Mouse (Mus musculus) heart, adult 9 months (tissue): ENCODE measurements at regions not wholly inside any gene's neighbourhood (a gene's known extent, or its start where the extent isn't known, plus 50 kb on each side); places are given as distances from the start of the nearest gene placed in this dataset.

ENCODE experiments used
- DNase-seq, 2 experiments: peaks; one replicate each; pipeline ENCODE4 v3.0.0; 2022; ENCODE audit warnings: low spot score in 2 of 2

DNA sequence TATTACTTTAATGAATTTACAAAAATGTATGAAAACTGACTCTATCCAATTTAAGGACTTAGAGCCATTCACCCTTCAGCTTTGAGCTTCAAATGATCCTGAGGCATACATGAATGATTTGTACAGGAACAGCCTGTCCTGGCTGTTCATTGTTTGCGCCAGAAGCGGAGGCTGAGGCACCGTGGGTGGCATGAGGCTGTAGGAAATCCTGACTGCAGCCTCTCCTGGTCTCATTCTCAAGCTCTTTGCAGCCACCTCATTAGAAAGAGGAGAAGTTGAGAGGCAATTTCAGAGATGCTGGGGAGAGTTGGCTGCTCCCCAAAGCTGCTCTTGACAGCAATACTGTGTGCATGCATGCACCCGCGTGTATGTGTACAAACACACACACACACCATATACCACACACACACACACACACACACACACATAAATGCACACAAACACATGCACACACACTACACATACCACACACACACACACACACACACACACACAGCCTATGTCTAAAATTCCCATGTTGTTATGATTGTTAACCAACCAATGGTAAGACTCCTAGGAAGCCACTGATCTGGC, 434.9 kb upstream of the Btbd3 start:
- DNase-seq = no peak

DNA sequence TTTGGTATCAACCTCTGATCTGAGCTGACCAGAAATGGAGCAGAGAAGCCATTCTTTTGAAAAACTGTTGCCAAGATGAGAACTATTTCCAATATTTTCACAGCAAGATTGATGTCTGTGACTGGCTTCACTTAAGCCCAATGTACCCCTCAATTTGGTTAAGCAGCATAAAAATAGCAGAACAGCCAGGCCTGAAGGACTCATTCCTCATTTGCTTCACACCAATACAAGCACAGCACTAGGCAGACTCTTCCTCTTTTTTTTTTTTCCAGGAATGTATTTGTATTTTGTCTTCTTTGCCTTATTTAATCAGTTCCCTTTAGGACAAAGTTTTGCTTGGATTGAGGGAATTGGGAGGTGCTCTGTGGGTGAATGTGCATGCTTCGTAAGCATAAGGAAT, 441.4 kb upstream of the Btbd3 start:
- no peak for DNase-seq

DNA sequence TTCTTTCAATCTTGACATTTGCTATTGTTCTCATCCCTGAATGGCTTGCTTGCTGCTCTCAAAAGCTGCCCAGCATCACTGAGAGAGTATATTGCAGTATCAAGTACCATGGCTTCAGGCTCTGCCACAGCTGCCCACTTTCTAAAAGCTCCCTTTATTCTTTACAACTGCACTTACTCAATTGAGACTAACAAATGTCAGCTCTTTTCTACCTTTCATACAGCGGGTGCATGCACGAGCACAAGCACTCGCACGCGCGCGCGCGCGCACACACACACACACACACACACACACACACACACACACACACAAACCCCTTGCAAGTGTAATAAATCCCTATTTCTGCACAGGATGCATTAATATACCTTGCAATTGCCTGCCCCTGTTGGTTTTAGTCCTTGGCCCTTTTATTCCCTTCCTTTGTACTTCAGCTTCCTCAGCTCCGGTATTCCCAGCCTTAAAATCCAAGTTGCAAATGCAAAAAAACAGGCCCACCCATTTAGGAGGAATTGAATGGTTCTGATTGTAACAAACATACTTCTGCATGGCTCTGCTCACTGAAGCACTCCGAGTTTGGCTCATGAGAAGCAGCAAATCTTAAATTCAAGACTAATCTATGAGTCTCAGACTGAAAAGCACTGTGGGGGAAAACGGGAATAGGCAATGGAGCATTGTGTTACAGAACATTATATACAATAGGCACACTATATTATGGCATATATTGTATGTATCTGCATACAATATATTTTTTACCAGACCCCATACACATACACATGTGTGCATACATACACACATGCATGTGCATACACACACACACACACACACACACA, 447.7 kb upstream of the Btbd3 start:
- no peak for DNase-seq

DNA sequence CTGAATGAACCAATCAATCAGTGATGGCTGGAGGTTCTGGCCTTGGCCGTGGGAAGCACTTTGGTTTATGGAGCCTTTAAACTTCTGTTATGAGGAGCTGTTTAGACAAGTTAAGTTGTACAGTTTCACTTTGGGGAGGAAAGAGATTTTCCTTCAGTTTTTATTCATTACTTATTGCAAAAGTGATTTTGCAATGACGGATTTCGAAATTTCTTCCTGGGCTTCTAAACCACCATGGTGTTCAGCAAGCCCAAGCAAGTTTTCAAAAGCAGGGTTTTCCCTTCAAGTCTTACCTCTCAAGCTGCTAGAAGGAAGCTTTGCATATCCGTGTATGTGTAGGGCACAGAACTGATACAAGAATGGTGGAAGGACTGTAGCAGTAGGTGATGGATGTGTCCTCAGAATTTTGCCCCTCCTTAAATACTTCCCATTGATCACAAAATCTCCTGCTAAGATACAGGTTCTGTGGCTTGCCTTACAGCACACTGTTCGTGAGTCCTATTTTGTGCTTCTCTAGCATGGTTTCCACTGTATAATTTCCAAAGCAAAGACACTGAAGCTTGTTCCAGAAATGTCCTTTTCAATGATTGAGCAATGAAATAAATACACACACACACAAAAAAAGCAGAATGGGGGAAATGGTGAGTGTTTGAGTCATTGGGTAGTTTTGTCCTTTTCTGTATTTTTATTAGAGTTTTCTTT, 448.6 kb upstream of the Btbd3 start:
- DNase-seq = no peak

DNA sequence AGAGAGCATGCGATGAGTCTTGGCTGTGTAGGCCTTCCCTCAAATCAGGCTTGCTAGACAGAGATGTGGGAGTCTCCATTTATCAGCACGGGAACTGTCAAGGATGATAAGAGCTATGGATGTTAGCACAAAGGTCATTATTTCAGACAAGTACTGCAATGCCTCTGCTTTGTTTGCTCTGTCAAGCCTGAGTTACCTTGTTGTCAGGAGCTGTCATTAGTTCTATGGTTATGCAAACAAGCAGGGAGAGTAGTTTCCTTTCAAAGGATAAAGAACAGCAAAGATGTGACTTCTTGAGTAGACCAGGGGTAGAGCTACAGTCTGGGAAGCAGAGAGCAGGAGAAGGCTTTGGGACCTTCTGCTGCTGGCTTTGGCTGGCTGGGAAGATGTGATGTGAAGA, 461.5 kb upstream of the Btbd3 start:
- DNase-seq = no peak

DNA sequence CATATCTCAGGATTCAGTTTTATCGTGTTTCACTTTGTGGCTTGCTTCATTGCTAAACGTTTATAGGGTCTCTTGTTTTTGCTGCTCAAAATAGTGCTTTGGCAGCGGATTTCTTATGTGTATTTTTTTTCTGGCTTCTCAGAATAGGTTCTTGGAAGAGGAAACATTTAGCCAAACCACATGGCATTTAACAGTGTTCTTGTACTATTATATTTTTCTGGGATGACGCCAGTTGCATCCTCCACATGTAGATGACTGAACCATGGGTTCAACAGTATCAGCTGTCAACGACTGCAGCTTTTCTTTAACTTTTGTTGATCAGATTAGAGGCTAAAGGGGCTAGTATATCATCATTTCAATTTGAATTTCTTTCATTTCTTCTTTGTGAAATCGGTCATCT, 472.3 kb upstream of the Btbd3 start:
- no peak for DNase-seq

DNA sequence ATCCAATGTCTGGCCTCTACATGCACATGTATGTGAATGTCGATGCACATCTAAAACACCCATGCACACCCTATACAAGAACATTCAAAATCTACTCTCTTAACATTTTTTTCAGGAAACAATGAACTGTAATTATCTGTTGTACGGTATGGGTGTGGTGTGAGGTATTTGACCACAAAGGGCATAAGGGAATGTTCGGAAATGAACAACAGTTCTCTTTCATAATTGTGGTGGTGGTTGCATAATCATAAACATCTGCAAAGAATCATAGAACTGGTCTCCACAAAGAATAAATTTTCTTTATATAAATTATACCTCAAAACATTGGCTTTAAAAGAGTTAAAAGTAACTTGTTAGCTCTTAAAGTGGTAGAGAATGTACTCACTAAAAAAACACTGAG, 478.9 kb upstream of the Btbd3 start:
- no peak for DNase-seq

DNA sequence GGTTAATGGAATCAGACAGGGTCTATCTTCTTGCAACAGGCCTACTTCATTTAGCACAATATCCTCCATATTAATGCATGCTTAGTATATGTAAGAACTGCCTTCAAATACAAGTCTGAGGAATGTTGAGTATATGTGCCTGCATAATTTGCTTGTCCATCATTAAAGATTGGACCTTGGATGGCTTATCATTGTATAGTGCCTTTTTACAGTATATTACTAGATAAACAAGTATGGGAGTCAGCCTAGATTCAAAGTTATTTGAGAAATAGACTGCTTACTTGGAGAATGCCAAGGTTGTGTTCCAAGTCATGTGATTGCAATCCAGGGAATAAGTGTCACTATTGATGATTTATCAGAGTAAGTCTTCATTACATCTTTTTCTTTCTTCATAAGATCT, 491.6 kb upstream of the Btbd3 start:
- no peak for DNase-seq

DNA sequence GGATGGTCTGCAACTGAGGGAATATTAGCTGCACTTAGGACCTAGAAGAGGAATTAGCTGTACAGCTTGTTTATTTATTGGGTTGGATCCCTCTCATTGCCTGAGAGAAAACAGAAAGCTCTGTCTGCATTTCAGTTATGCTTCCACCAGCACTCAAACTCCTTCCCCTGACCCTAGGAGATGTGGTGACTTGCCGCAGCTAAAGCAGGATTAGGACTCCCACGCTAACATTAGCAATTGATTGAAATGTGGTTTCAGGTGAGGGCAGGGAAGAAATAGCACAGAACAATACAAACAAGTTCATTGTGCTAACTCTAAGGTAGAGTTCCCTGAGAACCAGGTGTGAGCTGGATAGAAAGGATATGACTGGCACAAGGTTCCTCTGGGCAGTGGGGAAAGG, 496.9 kb upstream of the Btbd3 start:
- DNase-seq = no peak

DNA sequence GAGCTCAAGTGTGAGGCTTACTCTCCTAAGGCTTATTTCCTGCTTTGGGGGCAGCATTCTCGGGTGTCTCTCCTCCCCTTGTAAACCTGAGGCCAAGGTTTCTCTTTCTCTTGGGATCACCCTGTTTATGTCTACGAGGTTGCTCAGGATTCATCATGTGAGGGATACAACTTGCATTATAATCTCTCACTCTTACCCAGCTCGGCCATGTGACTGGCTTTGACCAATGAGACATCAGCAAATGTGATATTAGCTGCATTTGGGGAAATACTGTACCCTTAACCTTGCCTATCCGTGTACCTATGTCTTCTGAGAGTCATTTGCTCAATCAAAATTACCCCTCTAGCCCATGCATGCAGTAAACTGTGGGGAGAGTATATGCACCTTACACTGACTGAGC, 498.0 kb upstream of the Btbd3 start:
- no peak for DNase-seq

DNA sequence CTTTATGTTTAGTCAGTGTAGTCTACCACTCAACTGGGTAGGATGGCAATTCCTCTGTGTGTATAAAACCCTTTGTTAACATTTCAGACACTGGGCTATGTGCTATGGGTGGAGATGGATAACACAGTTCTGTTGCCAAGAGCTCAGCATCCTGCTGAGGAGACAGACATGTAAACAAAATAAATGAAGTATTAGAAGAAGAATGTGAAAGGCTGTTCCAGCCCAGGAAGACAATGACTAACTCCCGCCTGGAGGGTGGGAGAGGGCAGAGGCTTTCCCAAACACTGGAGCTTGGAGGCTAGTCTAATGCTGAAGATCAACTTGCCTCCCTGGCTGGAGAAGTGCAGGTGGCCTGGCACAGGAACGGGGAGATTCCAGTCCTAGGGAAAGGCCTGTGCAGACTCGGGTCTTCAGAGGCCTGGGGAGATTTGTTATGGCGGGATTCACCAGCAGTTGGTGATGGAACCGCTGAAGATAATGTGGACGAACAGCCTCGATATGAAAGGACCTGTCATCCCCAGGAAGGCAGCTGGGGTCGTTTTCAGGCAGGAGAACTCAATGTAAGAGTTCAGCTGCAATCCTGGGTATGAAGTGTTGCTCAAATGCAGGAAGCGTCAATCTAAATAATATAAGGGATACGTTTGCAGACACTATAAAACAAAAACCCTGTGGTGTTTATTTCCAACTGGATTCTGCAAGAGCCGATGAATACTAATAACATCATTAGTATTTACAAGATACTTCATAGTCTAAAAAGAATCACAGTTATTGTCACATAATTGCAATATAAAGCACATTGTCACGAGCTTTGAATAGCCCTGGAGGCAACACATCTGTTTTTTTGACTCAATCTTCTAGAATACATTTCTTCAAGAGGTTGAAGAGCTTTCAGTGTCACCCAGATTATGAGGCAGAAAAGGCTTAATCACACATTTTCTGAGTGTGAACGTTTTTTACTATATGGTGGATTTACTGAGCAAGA, 498.8 kb upstream of the Btbd3 start:
- no peak for DNase-seq

DNA sequence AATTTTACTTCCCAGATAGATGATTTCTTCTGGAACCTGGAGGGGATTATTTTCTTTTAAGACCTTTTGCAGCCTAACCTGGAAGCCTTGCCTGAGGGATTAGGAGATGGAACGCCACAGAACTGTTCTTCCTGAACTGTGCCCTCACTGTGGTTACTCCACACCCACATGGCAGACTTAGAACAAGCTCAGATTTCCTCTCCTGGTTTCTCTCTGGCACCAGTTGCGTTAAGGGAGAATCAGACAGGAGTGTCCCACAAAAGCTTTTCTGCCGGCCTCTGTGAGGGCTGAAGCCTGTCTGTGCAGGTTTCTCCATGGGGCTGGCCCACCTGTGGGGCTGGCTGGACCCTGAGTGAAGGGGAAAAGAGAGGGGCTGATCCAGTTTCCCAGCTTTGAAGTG, 500.1 kb upstream of the Btbd3 start:
- DNase-seq = no peak

DNA sequence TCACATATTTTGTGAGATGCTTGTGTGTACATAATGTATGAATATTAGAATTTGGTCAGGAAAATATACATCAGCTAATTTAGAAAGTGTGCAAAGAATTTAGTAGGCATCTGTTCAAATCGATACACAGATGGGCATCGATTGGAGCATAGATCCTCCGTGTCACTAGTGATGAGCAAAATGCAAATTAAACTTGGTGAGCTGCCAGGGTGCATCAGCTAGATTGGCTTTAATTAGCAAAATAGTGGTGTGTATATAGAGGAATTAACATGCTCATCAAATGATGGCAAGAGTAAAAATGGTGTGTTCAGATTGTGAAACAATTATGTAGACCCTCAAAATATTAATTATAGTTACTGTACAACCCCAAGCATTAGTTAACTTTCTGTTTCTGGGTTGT, 501.9 kb upstream of the Btbd3 start:
- no peak for DNase-seq

DNA sequence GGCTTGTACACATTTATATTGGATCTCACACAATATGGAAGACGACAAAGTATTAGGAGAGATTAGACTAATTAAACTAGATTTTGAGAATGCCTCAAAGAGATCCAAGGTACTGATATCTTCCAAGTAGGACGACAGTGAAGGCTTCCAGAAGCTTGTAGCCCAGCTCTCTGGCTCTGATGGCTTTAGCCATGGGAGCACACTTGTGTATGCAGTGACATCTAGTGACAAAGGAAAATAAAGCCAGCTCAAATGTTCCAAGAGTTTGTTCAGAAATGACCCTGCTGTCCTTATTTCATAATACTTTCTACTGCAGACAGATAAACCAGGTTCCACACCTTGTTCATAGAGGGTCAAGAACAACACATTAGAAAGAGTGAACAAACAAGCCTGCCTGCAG, 524.0 kb upstream of the Btbd3 start:
- DNase-seq = peak; percentile 30 to 49

DNA sequence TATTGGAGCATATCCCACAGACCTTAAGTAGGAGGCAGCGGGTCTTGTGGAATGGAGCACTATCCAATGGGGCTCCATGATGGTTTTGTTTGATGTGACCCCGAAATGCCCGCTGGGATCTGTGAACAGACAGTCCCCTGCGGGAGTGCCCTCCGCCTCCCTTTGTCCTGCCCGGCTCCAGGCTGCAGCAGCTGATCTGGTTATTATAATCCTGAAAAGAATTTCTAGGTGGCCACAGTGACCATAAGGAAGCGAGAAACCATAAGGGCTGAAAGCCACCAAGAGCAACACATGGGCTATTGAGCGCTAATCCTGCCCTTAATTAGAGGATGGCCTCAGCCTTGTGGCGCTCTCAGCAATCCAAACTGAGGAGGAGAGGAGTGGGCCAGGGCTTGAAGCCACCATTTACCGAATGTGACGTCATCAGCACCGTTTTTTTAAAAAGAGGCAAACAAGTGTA, 525.9 kb upstream of the Btbd3 start:
- no peak for DNase-seq

DNA sequence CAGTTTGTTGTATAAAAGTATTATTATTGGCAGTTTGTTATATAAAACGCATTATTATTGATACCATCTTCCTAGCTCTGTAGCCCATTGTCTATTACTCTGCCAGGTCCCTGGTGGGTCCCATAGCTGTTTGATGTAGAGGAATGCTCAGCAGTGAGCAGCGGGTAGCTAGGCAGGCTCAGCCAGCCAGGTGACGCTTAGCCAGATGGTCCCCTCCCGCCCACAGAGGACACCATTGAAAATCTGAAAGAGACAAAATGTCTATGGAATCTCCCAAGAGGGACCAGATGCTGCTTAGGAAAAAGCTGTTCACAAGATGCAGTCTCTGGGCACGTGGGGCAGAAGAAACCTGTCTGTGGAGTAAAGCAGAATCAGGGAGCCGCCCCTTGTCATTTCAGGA, 526.5 kb upstream of the Btbd3 start:
- no peak for DNase-seq

DNA sequence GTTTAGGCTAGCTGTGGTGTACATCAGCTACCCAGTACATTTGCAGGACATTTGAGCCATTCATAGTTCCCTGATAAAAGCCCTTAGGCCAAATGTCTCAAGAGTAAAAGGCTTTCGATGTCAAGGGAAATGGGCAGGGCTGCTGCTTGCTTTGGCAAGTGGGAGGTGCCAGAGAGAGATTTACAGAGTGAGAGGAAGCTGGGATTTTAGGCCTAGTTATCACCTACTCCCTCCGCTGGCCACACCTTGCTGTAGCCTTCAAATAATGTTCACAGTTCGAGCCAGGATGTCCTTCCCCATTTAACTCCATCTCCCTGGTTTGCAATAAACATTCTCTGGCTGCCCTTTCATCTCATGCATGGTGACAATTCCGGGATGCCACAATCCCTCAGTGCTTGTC, 527.2 kb upstream of the Btbd3 start:
- no peak for DNase-seq

DNA sequence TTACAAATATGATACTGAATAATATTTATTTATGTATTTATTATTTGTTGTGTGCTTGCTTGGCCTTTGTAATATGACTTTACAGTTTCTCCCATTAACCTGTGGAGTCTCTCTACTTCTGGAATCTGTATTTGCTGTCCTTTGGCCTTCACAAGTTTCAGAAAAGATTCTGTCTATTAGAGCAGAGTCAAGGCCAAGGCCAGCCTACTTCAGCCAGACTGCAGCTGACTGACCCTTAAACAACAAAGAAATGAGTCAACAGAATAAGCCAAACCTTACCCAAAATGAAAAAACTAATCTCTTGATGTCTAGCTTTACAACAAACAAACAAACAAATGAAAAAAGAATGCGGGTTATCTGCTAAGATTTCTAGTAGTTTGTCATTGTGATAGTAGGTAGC, 532.7 kb upstream of the Btbd3 start:
- no peak for DNase-seq

DNA sequence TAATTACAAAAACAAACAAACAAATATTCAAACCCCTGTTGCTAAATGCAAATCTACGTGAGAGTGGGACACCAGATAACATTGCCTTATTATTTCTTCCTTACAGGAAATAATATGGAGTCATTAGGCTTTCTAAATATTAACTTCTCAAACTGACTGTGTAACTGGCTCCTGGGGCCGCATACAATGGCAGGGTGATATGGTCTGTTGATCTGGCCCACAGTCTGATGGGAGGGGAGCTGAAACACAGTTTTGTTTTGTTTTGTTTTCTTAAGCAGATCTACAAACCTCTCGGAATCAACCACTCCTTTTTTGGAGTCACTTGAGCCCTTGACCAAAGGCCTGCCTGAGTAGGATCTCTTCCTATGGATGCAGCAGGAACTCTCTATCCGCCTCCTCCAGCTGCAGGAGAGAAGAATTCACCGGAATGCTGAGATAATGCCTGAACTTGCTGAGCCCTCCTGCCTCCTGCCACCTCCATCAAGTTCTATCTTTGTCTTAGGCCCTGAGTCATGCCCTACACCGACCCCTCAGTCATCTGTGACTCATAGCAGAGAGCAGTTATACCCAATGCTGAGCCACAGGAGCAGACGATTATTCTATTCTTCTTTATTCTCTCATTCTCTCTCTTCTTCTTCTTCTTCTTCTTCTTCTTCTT, 534.5 kb upstream of the Btbd3 start:
- no peak for DNase-seq

DNA sequence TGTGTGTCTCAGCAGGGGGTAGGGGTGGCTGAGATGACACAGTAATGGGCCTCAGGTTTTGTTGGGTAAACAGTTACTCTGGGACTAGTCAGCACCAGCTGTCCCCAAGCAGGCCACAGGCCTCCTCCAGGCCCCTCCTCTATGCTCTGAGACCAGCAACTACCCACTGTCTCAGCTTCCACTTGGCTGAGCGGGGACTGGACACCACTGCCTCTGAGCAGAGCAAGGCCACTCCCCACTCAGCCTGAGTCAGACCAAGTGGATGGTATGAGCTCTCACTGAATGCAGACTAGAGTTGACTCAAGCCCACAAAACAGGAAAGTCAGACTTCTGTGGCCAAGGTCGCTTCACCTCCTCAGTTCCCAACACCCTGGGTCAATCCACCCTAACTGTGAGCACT, 540.5 kb upstream of the Btbd3 start:
- no peak for DNase-seq

DNA sequence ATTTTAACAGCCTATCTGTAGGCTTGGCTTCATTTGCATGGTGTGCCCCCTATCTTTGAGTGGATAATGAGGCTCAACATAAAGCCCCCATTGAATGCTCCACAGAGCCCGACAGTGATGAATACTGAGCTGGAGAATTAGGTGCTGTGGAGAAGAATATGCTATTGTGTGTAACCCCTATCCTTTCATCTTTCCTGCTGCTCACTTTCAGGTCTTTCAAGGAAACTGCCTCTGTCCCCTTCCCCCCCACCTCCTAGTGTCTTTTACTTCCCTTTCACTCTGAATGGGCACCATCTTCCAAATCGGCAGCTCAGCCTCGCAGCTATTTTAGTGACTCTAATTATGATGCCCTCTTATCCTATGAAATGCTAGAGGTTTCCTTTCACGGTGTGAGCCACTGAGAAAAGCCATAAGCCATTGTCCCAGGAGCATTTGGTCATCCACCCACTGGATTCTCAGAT, 549.8 kb upstream of the Btbd3 start:
- no peak for DNase-seq
